Mouse (Mus musculus) myocyte (in vitro differentiated cells): ENCODE data around the gene Ltbr. TPM values are rescaled to one million over a fixed set of nuclear protein-coding genes. Genes with fewer than 3 reads are reported as not detected.

Source experiments
- H3K27me3 ChIP-seq: one replicate; pipeline ENCODE4 v1.6.1; 2011; ENCODE audit not compliant: control insufficient read depth, insufficient read depth, insufficient read length
- H3K36me3 ChIP-seq: one replicate; pipeline ENCODE4 v1.6.1; 2011; ENCODE audit not compliant: control insufficient read depth, insufficient read depth
- H3K4me2 ChIP-seq: one replicate; pipeline ENCODE4 v1.6.1; 2011; ENCODE audit warnings: low read depth, control low read depth
- H3K4me3 ChIP-seq: one replicate; pipeline ENCODE4 v1.5.1; 2011; ENCODE audit warnings: mild to moderate bottlenecking, control low read depth, moderate library complexity
- H3K79me2 ChIP-seq: one replicate; pipeline ENCODE4 v1.6.1; 2011; ENCODE audit not compliant: control insufficient read depth, insufficient read depth
- H3ac ChIP-seq: one replicate; pipeline ENCODE4 v1.6.1; 2011; ENCODE audit not compliant: control insufficient read depth, insufficient read length
- CEBPB ChIP-seq: IDR thresholded peaks from 2 replicates; pipeline ENCODE4 v1.6.1; 2011; ENCODE audit warnings: mild to moderate bottlenecking, moderate library complexity; ENCODE audit not compliant: poor library complexity, insufficient read depth, severe bottlenecking
- E2F4 ChIP-seq: IDR thresholded peaks from one replicate; pipeline ENCODE4 v1.6.1; 2011; ENCODE audit warnings: mild to moderate bottlenecking, control low read depth, moderate library complexity; ENCODE audit not compliant: insufficient read depth
- MAX ChIP-seq: IDR thresholded peaks from one replicate; pipeline ENCODE4 v1.6.1; 2011; ENCODE audit warnings: low read depth, mild to moderate bottlenecking, control low read depth
- MYOD1 ChIP-seq, 3 experiments: IDR thresholded peaks; one replicate each; pipeline ENCODE4 v1.6.1; 2011; ENCODE audit warnings: control low read depth in 2 of 3, low read depth in 2 of 3, mild to moderate bottlenecking in 2 of 3, moderate library complexity in 1 of 3; ENCODE audit not compliant: insufficient read length in 2 of 3, control insufficient read depth in 1 of 3
- MYOG ChIP-seq, 3 experiments: IDR thresholded peaks; one replicate each; pipeline ENCODE4 v1.6.1; 2011; ENCODE audit warnings: control low read depth in 2 of 3, low read depth in 2 of 3, mild to moderate bottlenecking in 2 of 3; ENCODE audit not compliant: insufficient read length in 2 of 3, control insufficient read depth in 1 of 3, insufficient read depth in 1 of 3
- POLR2A ChIP-seq: IDR thresholded peaks from one replicate; pipeline ENCODE4 v1.6.1; 2011; ENCODE audit warnings: low read depth, mild to moderate bottlenecking, control low read depth, moderate library complexity; ENCODE audit not compliant: insufficient read length
- POLR2AphosphoS2 ChIP-seq: IDR thresholded peaks from one replicate; pipeline ENCODE4 v1.6.1; 2011; ENCODE audit warnings: low read depth, control low read depth; ENCODE audit not compliant: insufficient read length
- REST ChIP-seq: IDR thresholded peaks from one replicate; pipeline ENCODE4 v1.6.1; 2011; ENCODE audit warnings: mild to moderate bottlenecking, control low read depth, moderate library complexity; ENCODE audit not compliant: insufficient read depth, insufficient read length
- SRF ChIP-seq: IDR thresholded peaks from one replicate; pipeline ENCODE4 v1.6.1; 2011; ENCODE audit warnings: low read depth; ENCODE audit not compliant: control insufficient read depth, insufficient read length
- TCF12 ChIP-seq: IDR thresholded peaks from one replicate; pipeline ENCODE4 v1.6.1; 2011; ENCODE audit warnings: mild to moderate bottlenecking, control low read depth; ENCODE audit not compliant: poor library complexity, insufficient read depth, severe bottlenecking
- TCF3 ChIP-seq: IDR thresholded peaks from one replicate; pipeline ENCODE4 v1.6.1; 2011; ENCODE audit warnings: low read depth, control low read depth; ENCODE audit not compliant: insufficient read length
- USF1 ChIP-seq: IDR thresholded peaks from one replicate; pipeline ENCODE4 v1.6.1; 2011; ENCODE audit warnings: low read depth, mild to moderate bottlenecking, control low read depth, moderate library complexity
- polyA plus RNA-seq: library from polyadenylated mRNA; unstranded; fragments of >200 nt; fragmentation: generic; extraction: Trizol; gene quantifications from one replicate; pipeline ENCODE4 v1.2.1, GENCODE M21; 2012; ENCODE audit warnings: missing spikeins

The Ltbr gene
- polyA plus RNA-seq, 1 experiment: 79.0 TPM

- Histone ChIP-seq H3K4me2 (no peak within 1 kb of the TSS), H3K36me3 (no peaks in the 10 kb centered on the region), H3K4me3 (no peak within 1 kb of the TSS), H3ac (no peak within 1 kb of the TSS), H3K79me2 (no peaks in the 10 kb centered on the region), H3K27me3 (no peaks in the 10 kb centered on the region)
- TF ChIP-seq USF1 (no peak), TCF3 (no peak), POLR2A (no peak), SRF (no peak), MAX (no peak), REST (no peak), MYOD1 (IDR thresholded peaks at IDR 0.05; ENCODE audit: control insufficient read depth in 1 of 3, insufficient read length in 2 of 3, low read depth in 2 of 3) (no peak), CEBPB (no peak), TCF12 (no peak), MYOG (IDR thresholded peaks at IDR 0.05; ENCODE audit: control insufficient read depth in 1 of 3, insufficient read depth in 1 of 3, insufficient read length in 2 of 3, low read depth in 2 of 3) (no peak), E2F4 (no peak), POLR2AphosphoS2 (no peak)
Observed at GRCm38 (mm10) chr6:125320323-125320722, 6.6 kb upstream of the Ltbr start, which contains the start of gene Scnn1a. Scnn1a (plus strand) TSS chr6:125320659.

- Histone ChIP-seq H3K36me3 (no peaks in the 10 kb centered on the region), H3K4me2 (no peak overlapping the region), H3K27me3 (no peaks in the 10 kb centered on the region), H3K79me2 (no peaks in the 10 kb centered on the region), H3K4me3 (no peak overlapping the region), H3ac (no peak overlapping the region)
- TF ChIP-seq MYOD1 (IDR thresholded peaks at IDR 0.05; ENCODE audit: control insufficient read depth in 1 of 3, insufficient read length in 2 of 3, low read depth in 2 of 3): no peak
- TF ChIP-seq REST: no peak
- no peak for TF ChIP-seq SRF
- no peak for TF ChIP-seq POLR2A
- no peak for TF ChIP-seq TCF3
Observed at GRCm38 (mm10) chr6:125319919-125320296, 6.2 kb upstream of the Ltbr start.

GRCm38 (mm10) chr6:125318981-125319918 lies 5.6 kb upstream of the Ltbr start:
- no peak for TF ChIP-seq USF1
- TF ChIP-seq MAX: no peak
- no peak for TF ChIP-seq TCF3
- no peak for TF ChIP-seq REST
- TF ChIP-seq POLR2AphosphoS2: no peak
- TF ChIP-seq E2F4: no peak
- no peak for TF ChIP-seq CEBPB
- no peaks in the 10 kb centered on the region for H3K27me3 ChIP-seq
- no peaks in the 10 kb centered on the region for H3K36me3 ChIP-seq

GRCm38 (mm10) chr6:125317077-125317476 lies 3.4 kb upstream of the Ltbr start:
- no peak overlapping the region for H3ac ChIP-seq
- peaks cover 11% of the 10 kb centered on the region for H3K79me2 ChIP-seq
- no peak for TF ChIP-seq POLR2A
- TF ChIP-seq POLR2AphosphoS2: no peak
- TF ChIP-seq CEBPB: no peak
- no peak for TF ChIP-seq MYOD1 (IDR thresholded peaks at IDR 0.05; ENCODE audit: control insufficient read depth in 1 of 3, insufficient read length in 2 of 3, low read depth in 2 of 3)
- H3K36me3 ChIP-seq: peaks cover under 1% of the 10 kb centered on the region
- H3K4me2 ChIP-seq: no peak overlapping the region
- no peak overlapping the region for H3K4me3 ChIP-seq
- H3K27me3 ChIP-seq: no peaks in the 10 kb centered on the region

More at GRCm38 (mm10) chr6:125318981-125319918, 5.6 kb upstream of the Ltbr start:
- Histone ChIP-seq H3K4me2 (no peak overlapping the region), H3K4me3 (no peak overlapping the region), H3K79me2 (no peaks in the 10 kb centered on the region), H3ac (no peak overlapping the region)

GRCm38 (mm10) chr6:125314746-125315145 lies 1.1 kb upstream of the Ltbr start:
- Histone ChIP-seq H3ac (no peak overlapping the region), H3K4me2 (peak overlapping the region; percentile 80), H3K36me3 (peaks cover 15% of the 10 kb centered on the region), H3K4me3 (peak overlapping the region; percentile 79), H3K27me3 (no peaks in the 10 kb centered on the region), H3K79me2 (peaks cover 11% of the 10 kb centered on the region)
- TF ChIP-seq TCF12 (no peak), POLR2A (no peak)
